Mouse (Mus musculus): ENCODE data around the gene Mbl2.

- TF ChIP-seq CHD2 (IDR thresholded peaks at IDR 0.05; ENCODE audit: low read depth, low read length) (no peak), HCFC1 (IDR thresholded peaks at IDR 0.05; ENCODE audit: borderline replicate concordance, insufficient read depth, low read length) (no peak), ZNF384 (IDR thresholded peaks at IDR 0.05; ENCODE audit: low read depth, low read length) (no peak)
These were observed 16.1 kb downstream of the Mbl2 start for GRCm38 (mm10) chr19:30248822-30249221.
